ENCODE assay signal across 8 mouse cellular contexts in the genomic region with DNA sequence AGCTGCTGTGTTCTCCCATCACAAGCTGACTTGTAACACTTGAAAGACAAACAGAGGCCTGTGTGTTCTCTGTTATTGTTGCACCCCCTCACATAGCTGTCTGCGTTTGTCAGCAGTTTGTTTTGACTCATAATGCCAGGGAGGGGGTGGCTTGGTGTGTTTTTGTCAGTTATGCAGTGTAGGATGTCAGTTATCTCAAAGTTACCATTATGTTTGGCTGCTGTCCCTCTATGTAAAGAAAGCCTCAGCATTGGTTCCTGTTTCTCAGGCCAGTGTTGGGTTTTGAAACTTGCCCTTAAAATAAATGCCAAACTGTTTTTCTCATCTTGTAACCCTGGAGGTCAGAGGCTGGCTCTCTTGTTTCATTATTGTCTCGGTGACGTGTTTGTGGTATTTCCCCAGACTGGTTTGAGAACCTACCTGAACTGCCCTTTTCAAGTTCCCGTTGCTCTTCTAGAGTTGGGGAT. TPM values are rescaled to one million over a fixed set of nuclear protein-coding genes. Genes with fewer than 3 reads are reported as not detected.
DNase-seq lines count a peak whose midpoint lies in the region; ATAC-seq lines count a peak whose summit lies in the region.

No protein-coding gene starts in this region.

- H3K27me3 ChIP-seq in intestine, embryonic 16.5 days (replicated peaks; ENCODE audit: control insufficient read depth, insufficient read depth, low read length), result no peaks in the 10 kb centered on the region

- intact Hi-C loops in left cerebral cortex, postnatal 4 days (cut with DNase I), result no loop called here

- ATAC-seq in granulocyte monocyte progenitor cell, adult 5-6 weeks (replicated peaks; ENCODE audit: poor library complexity, severe bottlenecking), result peak; percentile 66
- no peak for ATAC-seq in intestine, embryonic 16.5 days

- H3K27ac ChIP-seq in intestine, embryonic 16.5 days (ENCODE audit: low read length), result no peak overlapping the region

- H3K4me3 ChIP-seq in intestine, embryonic 16.5 days (ENCODE audit: low read length), result no peak overlapping the region

- peaks cover 10% of the 10 kb centered on the region for H3K4me1 ChIP-seq in intestine, embryonic 16.5 days (ENCODE audit: control insufficient read depth, insufficient read depth, low read length)

- DNase-seq in layer of hippocampus, adult 11-12 months (ENCODE audit: low spot score), result peak; percentile 48
- DNase-seq in layer of hippocampus, postnatal 25 days (ENCODE audit: extremely low spot score in 1 of 2, low spot score in 1 of 2), result no peak
- peak; percentile 76 for DNase-seq in MEL-GATA-1-ER (ENCODE audit: extremely low read depth, low read depth)
- DNase-seq in lung, postnatal 36 days, result peak; percentile 77
- no peak for DNase-seq in urinary bladder, adult 18-20 months (ENCODE audit: low spot score in 2 of 2)
- no peak for DNase-seq in left cerebral cortex, postnatal 4 days

- H3K4me2 ChIP-seq in intestine, embryonic 16.5 days (ENCODE audit: low read depth, low read length), result no peak overlapping the region

- H3K9ac ChIP-seq in intestine, embryonic 16.5 days (ENCODE audit: low read depth, low read length), result no peak overlapping the region

- WGBS in intestine, embryonic 16.5 days, result 52% methylated on average over 4 of the region's 4 CpGs

- no peaks in the 10 kb centered on the region for H3K36me3 ChIP-seq in intestine, embryonic 16.5 days (ENCODE audit: control insufficient read depth, insufficient read depth, low read length)

- no peaks in the 10 kb centered on the region for H3K9me3 ChIP-seq in intestine, embryonic 16.5 days (ENCODE audit: control insufficient read depth, low read length)

RNA-seq across cellular contexts. Expression of a gene that starts 30.0 kb away (rescaled TPM):
- 10 to 100 TPM; 37.2 to 39.9 TPM for total RNA-seq in layer of hippocampus, postnatal 25 days (2021)
- 20.9 and 30.2 TPM in 2 replicates for total RNA-seq in granulocyte monocyte progenitor cell, adult 5-6 weeks (2014; fragmentation: Nextera tagmentation)
- total RNA-seq in granulocyte monocyte progenitor cell, adult 5-6 weeks (2017), result 7.9 and 8.2 TPM in 2 replicates
- total RNA-seq in left cerebral cortex, postnatal 4 days (2021), result 10 to 100 TPM; 40.0 to 43.8 TPM
- 5.7 and 7.1 TPM in 2 replicates for polyA plus RNA-seq in intestine, embryonic 16.5 days (2015; fragmentation: Nextera tagmentation; extraction: Ambion mirVana)

Comparison
In these comparisons a context has a peak if more than half of its experiments do, and no peak if none do; other contexts are left out.
1. DNase-seq: peak in layer of hippocampus, adult 11-12 months (single experiment), MEL-GATA-1-ER (single experiment) and lung, postnatal 36 days (single experiment); none in layer of hippocampus, postnatal 25 days (0 of 2), urinary bladder, adult 18-20 months (0 of 2) and left cerebral cortex, postnatal 4 days (single experiment).